22 mouse cellular contexts compared by ENCODE assay signal in genomic region chr1:61428706-61429501, GRCm38 (mm10).
DNase-seq lines count a peak whose midpoint lies in the region; ATAC-seq and TF ChIP-seq lines count a peak whose summit lies in the region.
"Had no signal": no experiment of that assay in that cellular context is flagged by ENCODE, and none has a peak within 500 bp of the region (broad histone marks: within the 10 kb centered on the region; RNA-seq: fewer than 3 reads in every experiment).

No protein-coding gene starts in this region.

- no peak overlapping the region for H3K27ac ChIP-seq in embryonic facial prominence, embryonic 14.5 days (replicated peaks; ENCODE audit: low read depth, low read length)
- no peak overlapping the region for H3K27ac ChIP-seq in embryonic facial prominence, embryonic 10.5 days (replicated peaks)
- no peak overlapping the region for H3K27ac ChIP-seq in limb, embryonic 14.5 days (replicated peaks; ENCODE audit: low read depth, low read length)
- H3K27ac ChIP-seq in limb, embryonic 10.5 days = no peak overlapping the region
- H3K27ac ChIP-seq: gastrocnemius, adult 2 months; hindbrain, embryonic 13.5 days; liver, embryonic 12.5 days; midbrain, embryonic 13.5 days; neural tube, embryonic 12.5 days had no signal

- WGBS in embryonic facial prominence, embryonic 14.5 days = 72% methylated on average over 4 of the region's 4 CpGs
- WGBS in embryonic facial prominence, embryonic 10.5 days = 92% methylated on average over 4 of the region's 4 CpGs
- 84% methylated on average over 4 of the region's 4 CpGs for WGBS in limb, embryonic 14.5 days
- WGBS in limb, embryonic 10.5 days = 91% methylated on average over 4 of the region's 4 CpGs

- no peak overlapping the region for H3K4me3 ChIP-seq in embryonic facial prominence, embryonic 14.5 days (ENCODE audit: low read depth, low read length)
- H3K4me3 ChIP-seq in embryonic facial prominence, embryonic 10.5 days = no peak overlapping the region
- no peak overlapping the region for H3K4me3 ChIP-seq in limb, embryonic 14.5 days (replicated peaks; ENCODE audit: low read length)
- no peak overlapping the region for H3K4me3 ChIP-seq in limb, embryonic 10.5 days
- H3K4me3 ChIP-seq: erythroblast, embryonic 14.5 days; gastrocnemius, adult 2 months; hindbrain, embryonic 13.5 days; liver, embryonic 12.5 days; midbrain, embryonic 13.5 days; neural tube, embryonic 12.5 days had no signal

- no peaks in the 10 kb centered on the region for H3K36me3 ChIP-seq in embryonic facial prominence, embryonic 14.5 days (ENCODE audit: control insufficient read depth, insufficient read depth, low read length)
- no peaks in the 10 kb centered on the region for H3K36me3 ChIP-seq in embryonic facial prominence, embryonic 10.5 days (replicated peaks)
- H3K36me3 ChIP-seq in limb, embryonic 14.5 days (ENCODE audit: control insufficient read depth, insufficient read depth, low read length) = no peaks in the 10 kb centered on the region
- H3K36me3 ChIP-seq in limb, embryonic 10.5 days = no peaks in the 10 kb centered on the region
- H3K36me3 ChIP-seq: hindbrain, embryonic 13.5 days; liver, embryonic 12.5 days; midbrain, embryonic 13.5 days; neural tube, embryonic 12.5 days had no signal

- no peak overlapping the region for H3K4me2 ChIP-seq in embryonic facial prominence, embryonic 14.5 days (ENCODE audit: low read depth, low read length)
- no peak overlapping the region for H3K4me2 ChIP-seq in limb, embryonic 14.5 days (replicated peaks; ENCODE audit: low read depth, low read length, severe bottlenecking)
- H3K4me2 ChIP-seq: hindbrain, embryonic 13.5 days; liver, embryonic 12.5 days; midbrain, embryonic 13.5 days; neural tube, embryonic 12.5 days had no signal

- no peaks in the 10 kb centered on the region for H3K9me3 ChIP-seq in embryonic facial prominence, embryonic 14.5 days (ENCODE audit: control insufficient read depth, low read length)
- H3K9me3 ChIP-seq in embryonic facial prominence, embryonic 10.5 days = no peaks in the 10 kb centered on the region
- no peaks in the 10 kb centered on the region for H3K9me3 ChIP-seq in limb, embryonic 14.5 days (ENCODE audit: control insufficient read depth, low read length)
- no peaks in the 10 kb centered on the region for H3K9me3 ChIP-seq in limb, embryonic 10.5 days (replicated peaks)
- H3K9me3 ChIP-seq: hindbrain, embryonic 13.5 days; liver, embryonic 12.5 days; midbrain, embryonic 13.5 days; neural tube, embryonic 12.5 days had no signal

- DNase-seq in embryonic facial prominence, embryonic 14.5 days (ENCODE audit: low spot score) = peak; percentile 79
- DNase-seq in embryonic facial prominence, embryonic 10.5 days (ENCODE audit: low spot score) = no peak
- DNase-seq in heart, postnatal 14 days = peak; percentile 12 to 43
- DNase-seq in heart, postnatal 36 days = no peak
- peak; percentile 48 for DNase-seq in limb, embryonic 14.5 days (ENCODE audit: low spot score)
- DNase-seq in limb, embryonic 10.5 days (ENCODE audit: low spot score) = no peak
- DNase-seq in 3T3-L1 (ENCODE audit: low read depth, low spot score) = peak; percentile 6
- DNase-seq in layer of hippocampus, adult 18-20 months (ENCODE audit: low spot score in 2 of 2) = no peak
- DNase-seq: adrenal gland, postnatal 10 days; cerebellum, adult 9-10 months; gastrocnemius, adult 2 months; kidney, adult 8-10 months; right cerebral cortex, postnatal 4 days; thymus, adult 2 months had no signal

- no peak for TF ChIP-seq POLR2A in limb, embryonic 14.5 days (IDR thresholded peaks at IDR 0.05; ENCODE audit: borderline replicate concordance, extremely low read depth, insufficient read depth, insufficient read length)

- no peaks in the 10 kb centered on the region for H3K4me1 ChIP-seq in embryonic facial prominence, embryonic 14.5 days (ENCODE audit: control insufficient read depth, insufficient read depth, low read length)
- no peaks in the 10 kb centered on the region for H3K4me1 ChIP-seq in embryonic facial prominence, embryonic 10.5 days
- H3K4me1 ChIP-seq in limb, embryonic 14.5 days (ENCODE audit: control insufficient read depth, insufficient read depth, low read length) = no peaks in the 10 kb centered on the region
- H3K4me1 ChIP-seq in limb, embryonic 10.5 days = no peaks in the 10 kb centered on the region
- H3K4me1 ChIP-seq: hindbrain, embryonic 13.5 days; liver, embryonic 12.5 days; midbrain, embryonic 13.5 days; neural tube, embryonic 12.5 days had no signal

- intact Hi-C loops in heart, postnatal 14 days (cut with DNase I) = no loop called here
- intact Hi-C loops in heart, postnatal 36 days (cut with DNase I) = no loop called here

- H3K9ac ChIP-seq in embryonic facial prominence, embryonic 14.5 days (ENCODE audit: low read depth, low read length) = no peak overlapping the region
- no peak overlapping the region for H3K9ac ChIP-seq in limb, embryonic 14.5 days (ENCODE audit: low read depth, low read length, severe bottlenecking)
- H3K9ac ChIP-seq: hindbrain, embryonic 13.5 days; liver, embryonic 12.5 days; midbrain, embryonic 13.5 days; neural tube, embryonic 12.5 days had no signal

- no peaks in the 10 kb centered on the region for H3K27me3 ChIP-seq in embryonic facial prominence, embryonic 14.5 days (replicated peaks; ENCODE audit: control insufficient read depth, insufficient read depth, low read length)
- H3K27me3 ChIP-seq in embryonic facial prominence, embryonic 10.5 days (replicated peaks; ENCODE audit: low read depth, poor library complexity, severe bottlenecking) = no peaks in the 10 kb centered on the region
- H3K27me3 ChIP-seq in limb, embryonic 14.5 days (ENCODE audit: control insufficient read depth, insufficient read depth, low read length) = no peaks in the 10 kb centered on the region
- no peaks in the 10 kb centered on the region for H3K27me3 ChIP-seq in limb, embryonic 10.5 days (ENCODE audit: low read depth, poor library complexity, severe bottlenecking)
- H3K27me3 ChIP-seq: hindbrain, embryonic 13.5 days; liver, embryonic 12.5 days; midbrain, embryonic 13.5 days; neural tube, embryonic 12.5 days had no signal

- no peak for ATAC-seq in embryonic facial prominence, embryonic 14.5 days (ENCODE audit: low read depth)
- ATAC-seq in limb, embryonic 14.5 days (ENCODE audit: low FRiP score, low read depth) = no peak
- ATAC-seq: CD4-positive, CD25-positive, alpha-beta regulatory T cell, adult 4 months; inflammation-experienced regulatory T-cells, adult 6 months; liver, embryonic 12.5 days; midbrain, embryonic 13.5 days; Patski had no signal

Comparison
In these comparisons a context has a peak if more than half of its experiments do, and no peak if none do; other contexts are left out.
1. DNase-seq: peak in embryonic facial prominence, embryonic 14.5 days (single experiment), heart, postnatal 14 days (2 of 2), limb, embryonic 14.5 days (single experiment) and 3T3-L1 (single experiment); none in embryonic facial prominence, embryonic 10.5 days (single experiment), heart, postnatal 36 days (0 of 2), limb, embryonic 10.5 days (single experiment) and layer of hippocampus, adult 18-20 months (0 of 2).